Mouse (Mus musculus) C2C12 (cell line): ENCODE data around the gene Btbd2.

Experiments used
- CEBPB ChIP-seq: IDR thresholded peaks from one replicate; pipeline ENCODE4 v1.6.1; 2011; ENCODE audit warnings: low read depth, mild to moderate bottlenecking, control low read depth, moderate library complexity
- CTCF ChIP-seq: IDR thresholded peaks from one replicate; pipeline ENCODE4 v1.5.1; 2011; ENCODE audit not compliant: control insufficient read depth, insufficient read depth, insufficient read length

- TF ChIP-seq CEBPB, result no peak
- no peak for TF ChIP-seq CTCF
These were observed 54.1 kb downstream of the Btbd2 start, which contains the start of the genes Scamp4 and Adat3 for GRCm38 (mm10) chr10:80602698-80603325.
